In the genomic region with DNA sequence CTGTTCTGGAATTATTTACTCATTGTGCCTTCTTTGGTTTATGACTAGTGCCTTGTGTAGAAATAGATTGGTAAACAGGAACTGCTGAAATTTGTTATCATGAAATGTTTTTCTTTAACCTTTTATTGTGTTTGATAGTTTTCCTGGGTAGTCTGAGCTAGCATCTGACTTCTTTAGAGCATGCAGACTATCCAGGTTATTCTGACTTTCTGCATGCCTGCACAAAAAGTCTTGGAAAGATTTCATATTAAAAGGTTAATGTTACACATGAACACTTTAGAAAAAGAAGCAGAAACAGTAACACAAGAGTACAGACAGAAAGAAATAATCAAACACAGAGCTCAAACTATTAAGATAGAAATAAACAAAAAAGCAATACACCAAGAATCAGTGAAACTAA, we compare ENCODE assay signal across 21 mouse cellular contexts. TPM values are rescaled to one million over a fixed set of nuclear protein-coding genes. Genes with fewer than 3 reads are reported as not detected.
DNase-seq lines count a peak whose midpoint lies in the region; TF ChIP-seq lines count a peak whose summit lies in the region.
"Had no signal": no experiment of that assay in that cellular context is flagged by ENCODE, and none has a peak within 500 bp of the region (broad histone marks: within the 10 kb centered on the region; RNA-seq: fewer than 3 reads in every experiment).

No protein-coding gene starts in this region.

- H3K27me3 ChIP-seq in kidney, adult 2 months (replicated peaks; ENCODE audit: control insufficient read depth, insufficient read depth, low read length), result no peaks in the 10 kb centered on the region
- H3K27me3 ChIP-seq: CH12.LX, Patski had no signal

- no peaks in the 10 kb centered on the region for H3K36me3 ChIP-seq in kidney, adult 2 months (ENCODE audit: control insufficient read depth, insufficient read depth, low read length)
- H3K36me3 ChIP-seq: G1E had no signal

- no peak overlapping the region; the same call in 1 of the 2 replicates for H3K27ac ChIP-seq in kidney, adult 2 months (ENCODE audit: insufficient read depth, low read depth, low read length)

- H3K4me1 ChIP-seq in kidney, adult 2 months (ENCODE audit: control insufficient read depth, insufficient read depth, low read length), result no peaks in the 10 kb centered on the region; the same call in 1 of the 2 replicates

- TF ChIP-seq POLR2A in kidney, adult 2 months (IDR thresholded peaks at IDR 0.05; ENCODE audit: low read depth, low read length), result no peak

- no peak for TF ChIP-seq CTCF in kidney, adult 2 months (conservative IDR thresholded peaks at IDR 0.05; ENCODE audit: insufficient read depth, insufficient read length, low read depth, low read length)

- H3K4me3 ChIP-seq in kidney, adult 2 months (ENCODE audit: insufficient read depth, low read depth, low read length), result no peak overlapping the region

- peak; percentile 74 for DNase-seq in kidney, adult 2 months
- no peak for DNase-seq in kidney, adult 8-10 months
- peak; percentile 70 for DNase-seq in kidney, adult 9 months
- no peak for DNase-seq in kidney, adult 18-20 months
- DNase-seq: adrenal gland, adult 2 months; adrenal gland, adult 8-10 months; adrenal gland, postnatal 10 days; adrenal gland, postnatal 14 days; adrenal gland, postnatal 25 days; adrenal gland, postnatal 36 days; B cell, adult 2 months; cerebellum, adult 11 months; cerebellum, adult 11-12 months; cerebellum, adult 18-20 months had no signal

RNA-seq across cellular contexts. Expression of a gene that starts 14.4 kb away (rescaled TPM):
- polyA plus RNA-seq in kidney, adult 2 months (2012; rRNA removed), result 77.9 and 94.0 TPM in 2 replicates
- polyA plus RNA-seq: activated CD4-positive, CD25-positive, alpha-beta regulatory T cell, adult 4 months; adrenal gland, adult 2 months; brain, embryonic 14.5 days; C2C12; CD4-positive, CD25-positive, alpha-beta regulatory T cell, adult 4 months; G1E had no signal

Comparison
In these comparisons a context has a peak if more than half of its experiments do, and no peak if none do; other contexts are left out.
1. DNase-seq: peak in kidney, adult 2 months (single experiment) and kidney, adult 9 months (single experiment); none in kidney, adult 8-10 months (0 of 2) and kidney, adult 18-20 months (single experiment).